Mouse (Mus musculus) left cerebral cortex, postnatal 14 days (tissue): ENCODE measurements at regions not wholly inside any gene's neighbourhood (a gene's known extent, or its start where the extent isn't known, plus 50 kb on each side); places are given as distances from the start of the nearest gene placed in this dataset.

Experiments used
- DNase-seq, 2 experiments: peaks; one replicate each; pipeline ENCODE4 v3.0.0; 2021 to 2022; ENCODE audit warnings: low spot score in 2 of 2, mixed read lengths in 1 of 2
- intact Hi-C: fragments of 180-260 bp; cut with DNase I; formaldehyde crosslinking; loops from one replicate; pipeline ENCODE4 v1.15.1; 2025

DNA sequence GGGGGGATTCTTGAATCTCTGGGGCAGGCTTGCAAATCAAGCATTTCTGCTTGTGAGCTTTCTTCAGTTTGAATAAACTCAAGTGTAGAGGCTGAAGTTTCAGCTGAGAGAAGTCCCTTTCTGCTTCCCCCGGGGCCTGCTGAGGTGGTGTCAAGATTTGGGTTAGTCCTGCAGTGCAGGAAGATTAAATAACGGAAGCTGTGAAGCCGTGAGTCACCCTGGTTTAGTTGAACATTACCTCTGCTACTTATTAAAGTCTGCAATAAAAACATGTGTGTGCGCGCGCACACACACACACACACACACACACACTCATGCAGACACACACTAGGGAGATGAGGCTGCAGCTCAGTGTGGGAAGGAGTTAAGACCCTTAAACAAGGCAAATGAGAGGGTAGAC, 556.7 kb downstream of the Rnf144a start:
- intact Hi-C loops: no loop called here
- no peak for DNase-seq

DNA sequence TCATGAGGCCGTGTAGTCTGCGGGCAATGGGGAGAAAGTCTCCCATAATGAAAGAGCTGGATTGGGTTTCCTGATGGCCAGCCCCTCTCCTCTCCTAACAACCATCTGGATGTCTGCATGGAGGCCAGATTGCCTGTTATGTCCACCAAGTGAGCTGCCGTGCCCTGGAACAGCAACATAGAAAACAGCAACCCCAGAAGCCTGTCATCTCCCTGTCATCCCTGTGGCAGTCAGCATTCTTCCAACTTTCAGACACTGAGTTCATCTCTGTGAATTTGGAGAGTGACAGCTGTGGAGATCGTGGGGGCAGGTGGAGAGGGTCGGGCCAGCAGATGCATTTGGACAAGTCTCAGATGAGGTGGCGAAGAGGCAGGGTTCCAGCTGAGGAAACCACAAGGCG, 585.0 kb downstream of the Rnf144a start:
- intact Hi-C loops: no loop called here
- no peak for DNase-seq

DNA sequence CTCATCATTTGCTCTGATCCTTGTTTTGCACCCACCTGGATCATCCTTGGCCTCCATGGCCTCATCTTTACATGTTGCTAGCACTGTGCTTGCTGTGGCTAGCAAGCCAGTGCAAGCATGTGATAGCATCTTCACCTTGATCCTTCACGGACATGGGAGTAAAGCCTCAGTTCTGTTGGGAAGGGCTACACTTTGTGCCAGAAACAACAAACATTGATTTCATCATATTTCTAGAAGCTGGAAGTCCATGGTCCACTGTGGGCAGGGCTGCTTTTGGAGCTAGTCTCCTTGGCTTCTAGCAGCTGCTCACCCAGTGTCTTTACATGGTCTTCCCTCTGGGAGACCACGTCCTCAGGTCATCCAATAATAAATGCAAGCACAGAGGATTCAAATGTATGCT, 587.1 kb downstream of the Rnf144a start:
- intact Hi-C loops: no loop called here
- no peak for DNase-seq

DNA sequence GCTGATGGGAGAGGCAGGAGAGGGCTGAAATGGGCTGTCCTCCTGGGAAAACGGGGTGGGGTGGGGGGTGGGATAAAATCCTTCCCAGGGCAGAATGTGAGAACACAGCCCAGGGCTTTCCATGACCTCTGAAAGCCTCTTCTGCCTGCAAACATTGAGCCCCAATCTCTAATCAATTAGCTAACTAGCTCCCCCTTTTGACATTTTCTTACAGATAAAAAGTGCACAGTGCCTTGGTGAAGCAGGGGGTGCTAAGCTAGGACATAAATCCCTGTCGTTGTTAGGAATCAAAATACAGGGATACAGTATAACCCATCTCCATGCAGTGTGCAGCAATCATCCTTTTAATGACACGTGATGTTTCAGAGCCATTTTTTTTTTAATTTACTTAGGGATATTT, 588.1 kb downstream of the Rnf144a start:
- no peak for DNase-seq
- intact Hi-C loops: no loop called here

DNA sequence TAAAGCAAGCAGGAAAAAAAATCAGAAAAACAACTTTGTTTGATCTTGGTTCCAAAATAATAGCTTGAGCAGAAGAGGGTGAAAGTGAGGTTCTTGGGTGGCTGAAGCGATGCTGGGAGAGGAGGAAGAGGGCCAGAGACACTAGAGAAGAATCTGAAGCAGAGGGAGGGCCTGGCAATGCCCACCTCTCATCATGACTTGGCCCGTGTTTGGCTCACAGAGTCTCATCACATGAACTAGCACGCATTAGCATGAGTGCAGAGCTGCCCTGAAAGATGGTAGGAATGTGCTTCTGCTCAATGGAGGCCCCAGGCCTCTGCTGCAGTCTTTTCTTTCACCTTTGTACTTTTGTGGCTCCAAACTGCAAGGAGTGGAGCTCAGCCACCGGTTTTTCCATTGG, 588.6 kb downstream of the Rnf144a start:
- no peak for DNase-seq
- intact Hi-C loops: no loop called here

DNA sequence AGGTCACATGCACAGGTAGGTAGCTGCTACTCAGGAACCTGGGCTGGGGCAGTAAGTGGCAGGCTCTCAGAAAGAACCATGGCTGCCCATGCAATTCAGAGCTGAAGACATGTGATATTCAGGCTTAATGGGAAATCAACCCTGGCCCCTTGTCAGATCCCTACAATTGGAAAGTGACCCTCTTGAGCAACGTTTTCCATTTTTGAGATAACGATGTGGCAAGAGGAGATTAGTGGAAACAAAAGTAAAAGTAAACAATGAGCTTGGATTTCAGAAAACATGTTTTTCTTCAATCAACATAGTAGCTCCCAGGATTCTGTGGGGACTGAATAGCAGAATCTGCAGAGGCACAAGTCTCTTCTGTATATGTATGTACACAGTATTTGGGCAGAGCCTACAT, 598.8 kb downstream of the Rnf144a start:
- DNase-seq: no peak
- intact Hi-C loops: no loop called here

DNA sequence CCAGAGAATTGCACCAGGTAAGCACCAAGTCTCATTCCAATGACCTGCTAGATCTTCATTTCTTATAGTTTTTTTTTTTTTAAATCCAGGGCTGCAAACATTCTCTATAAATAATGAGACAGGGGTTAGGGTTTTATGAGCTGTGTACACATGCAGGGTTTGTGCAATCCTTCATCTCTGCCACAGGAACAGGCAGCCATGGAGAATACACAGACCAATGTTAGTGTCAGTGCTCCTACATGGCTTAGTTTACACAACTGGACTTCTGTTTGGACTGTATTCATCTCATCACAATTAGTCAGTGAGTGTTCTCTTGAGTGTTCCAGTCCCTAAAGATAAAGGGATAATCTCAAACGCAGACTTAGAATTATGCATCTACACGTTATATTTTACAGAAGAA, 620.0 kb downstream of the Rnf144a start:
- DNase-seq: no peak

DNA sequence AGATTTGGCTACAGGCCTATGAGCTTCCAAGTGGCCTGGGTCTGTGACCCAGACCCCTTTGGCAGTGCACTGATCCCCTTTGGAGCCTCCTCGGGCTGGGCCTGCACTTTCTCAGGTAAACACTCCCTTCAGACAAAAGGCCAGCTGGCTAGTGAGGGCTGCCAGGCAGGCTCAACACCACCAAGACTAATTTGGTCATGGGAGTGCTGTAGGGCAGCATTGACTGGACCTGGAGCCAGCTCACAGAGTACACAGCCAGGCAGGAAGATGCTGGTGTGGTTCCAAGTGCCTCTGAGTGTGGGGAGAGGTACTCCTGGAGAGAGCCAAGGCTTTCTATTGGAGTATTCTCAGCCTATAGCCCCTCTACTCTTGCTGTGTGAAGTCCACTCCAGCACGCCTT, 620.5 kb downstream of the Rnf144a start:
- intact Hi-C loops: no loop called here
- DNase-seq: no peak

More for the DNA sequence above, 620.0 kb downstream of the Rnf144a start:
- intact Hi-C loops: no loop called here

DNA sequence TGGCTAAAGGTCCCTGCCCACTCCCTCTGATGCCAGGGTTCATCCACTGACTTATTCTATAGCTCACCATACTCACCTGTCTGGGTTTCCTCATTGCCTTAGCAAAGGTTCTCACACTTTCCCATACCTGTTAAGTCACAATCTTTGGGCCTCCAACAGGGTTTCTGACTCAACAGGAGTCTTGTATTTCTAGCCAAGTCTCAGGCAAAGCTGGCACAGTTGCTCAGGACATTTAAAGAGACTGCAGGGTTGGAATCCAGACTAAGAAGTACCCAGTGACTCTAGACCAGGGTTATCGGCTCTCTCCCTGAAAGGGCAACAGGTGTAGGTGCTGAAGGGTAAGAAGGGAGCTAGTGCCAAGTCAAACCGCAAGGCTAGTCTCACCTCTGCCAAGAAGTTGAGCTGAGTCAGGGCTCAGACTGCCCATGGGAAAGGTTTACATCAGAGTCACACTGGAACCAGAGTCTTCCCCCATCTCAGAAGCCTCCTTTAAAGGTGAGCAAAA, 622.4 kb downstream of the Rnf144a start:
- no peak for DNase-seq
- intact Hi-C loops: no loop called here

DNA sequence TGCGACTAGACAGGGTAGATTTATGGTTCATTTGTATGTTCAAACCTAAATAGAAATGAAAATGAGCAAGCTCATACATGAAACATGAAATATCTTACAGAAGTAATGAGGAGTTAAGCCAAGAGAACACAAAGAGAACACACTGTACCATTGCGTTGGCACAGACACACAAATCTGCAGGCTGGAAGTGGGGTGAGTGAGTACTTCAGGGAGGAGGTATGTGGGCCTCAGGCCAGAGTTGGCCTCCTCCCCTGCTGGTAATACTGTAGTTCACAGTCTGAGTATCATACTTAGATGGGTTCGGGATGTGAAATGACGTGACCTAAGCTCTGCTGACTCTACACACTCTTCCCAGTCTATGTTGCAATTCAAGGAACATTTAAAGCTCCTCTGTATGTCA, 624.1 kb downstream of the Rnf144a start:
- peak in 1 of 2 experiments; percentile 54 for DNase-seq
- intact Hi-C loops: no loop called here

DNA sequence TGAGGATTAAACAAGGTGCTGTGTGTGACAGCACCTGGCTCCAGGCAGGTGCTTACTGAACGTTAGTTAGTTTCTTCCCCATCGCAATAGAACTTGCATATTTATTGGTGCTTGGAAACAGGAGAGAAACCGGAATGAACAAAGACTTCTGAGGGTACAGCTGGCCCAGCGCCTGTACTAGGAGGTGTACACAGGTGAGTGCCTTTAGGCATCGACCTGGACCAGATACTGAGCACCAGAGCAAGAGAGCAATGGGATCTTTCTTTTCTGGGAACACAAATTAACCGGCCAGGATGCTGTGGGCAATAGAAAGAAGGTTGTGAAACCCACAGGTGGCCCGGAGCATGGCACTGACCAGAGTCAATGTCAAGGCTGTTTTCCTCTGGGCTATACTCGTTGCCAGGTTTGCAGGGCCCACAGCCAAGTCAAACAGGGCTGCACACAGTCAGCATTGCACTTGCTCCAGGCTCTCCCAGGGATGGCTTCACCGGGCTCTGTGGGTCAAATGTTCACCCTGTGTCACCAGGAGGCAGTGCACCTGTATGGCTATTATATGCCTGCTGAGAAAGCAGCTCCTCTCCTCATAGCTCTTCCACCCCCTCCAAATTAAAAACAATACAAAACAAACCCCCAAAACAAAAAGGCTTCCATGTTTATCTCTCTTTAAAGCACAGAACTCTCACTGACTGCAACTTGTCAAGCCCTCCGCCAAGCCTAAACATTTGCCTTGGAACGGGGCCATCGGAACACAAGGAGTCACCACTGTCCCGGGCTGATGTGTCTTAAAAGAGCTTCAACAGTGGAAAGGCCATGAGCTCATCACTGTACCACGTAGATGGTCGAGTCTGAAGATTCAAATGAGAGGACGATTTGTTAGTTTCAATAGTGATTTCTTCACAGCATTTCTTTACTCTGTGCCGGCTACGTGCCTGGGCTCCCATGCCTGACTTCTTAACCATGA, 629.1 kb downstream of the Rnf144a start:
- intact Hi-C loops: no loop called here
- DNase-seq: no peak

DNA sequence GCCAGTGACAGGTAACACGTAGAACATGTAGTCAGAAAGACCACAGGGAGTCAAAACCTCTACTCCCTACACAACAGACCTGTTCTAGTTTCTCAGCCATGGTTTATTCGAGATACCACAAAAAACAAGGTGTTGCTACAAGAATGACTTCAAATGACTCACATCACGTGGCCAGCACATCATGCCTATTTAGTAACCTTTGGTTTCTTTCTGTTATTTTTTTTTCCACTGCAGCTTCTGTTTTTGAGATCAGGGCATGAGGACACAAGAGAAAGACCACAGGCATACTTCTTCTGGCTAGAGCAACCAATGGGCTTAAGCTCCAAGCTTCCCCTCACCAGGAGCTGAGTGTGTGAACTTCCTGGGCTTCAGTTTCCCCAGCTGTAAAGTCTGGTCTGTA, 630.7 kb downstream of the Rnf144a start:
- no peak for DNase-seq
- intact Hi-C loops: no loop called here

DNA sequence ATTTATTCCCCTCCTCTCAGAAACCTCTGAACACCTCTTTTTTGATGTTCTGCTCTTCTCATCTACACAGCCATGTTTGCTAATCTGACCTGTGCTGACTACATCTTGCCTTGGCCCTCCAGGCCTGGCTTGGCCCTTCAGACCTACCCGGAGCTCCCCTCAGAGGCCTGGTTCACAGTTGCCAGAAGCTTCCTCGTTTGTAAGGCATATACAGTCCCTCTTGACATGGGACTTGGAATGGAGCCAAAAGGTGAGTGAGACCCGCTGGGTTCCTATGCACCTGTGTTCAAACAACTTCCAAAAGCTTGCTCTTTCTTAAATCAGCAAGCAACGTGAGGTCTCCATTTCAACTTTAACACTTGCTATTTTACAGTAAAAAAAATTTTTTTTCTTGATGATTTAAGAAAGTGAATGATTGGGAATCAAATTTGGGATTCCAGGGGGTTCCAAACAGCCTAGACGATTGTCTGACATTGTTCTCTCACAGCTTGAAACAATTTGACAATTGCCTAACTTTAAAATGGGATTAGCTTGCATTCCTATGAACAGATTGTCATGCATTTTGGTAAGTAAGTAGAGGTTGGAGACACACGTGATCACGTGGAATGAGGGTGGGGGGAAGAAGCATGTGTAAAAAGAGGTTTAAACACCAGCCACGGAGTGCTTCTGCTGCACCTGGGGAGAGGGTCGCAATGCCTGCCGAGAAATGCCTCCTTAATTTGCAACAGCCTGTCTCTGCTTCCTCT, 631.9 kb downstream of the Rnf144a start:
- intact Hi-C loops: no loop called here
- no peak for DNase-seq

DNA sequence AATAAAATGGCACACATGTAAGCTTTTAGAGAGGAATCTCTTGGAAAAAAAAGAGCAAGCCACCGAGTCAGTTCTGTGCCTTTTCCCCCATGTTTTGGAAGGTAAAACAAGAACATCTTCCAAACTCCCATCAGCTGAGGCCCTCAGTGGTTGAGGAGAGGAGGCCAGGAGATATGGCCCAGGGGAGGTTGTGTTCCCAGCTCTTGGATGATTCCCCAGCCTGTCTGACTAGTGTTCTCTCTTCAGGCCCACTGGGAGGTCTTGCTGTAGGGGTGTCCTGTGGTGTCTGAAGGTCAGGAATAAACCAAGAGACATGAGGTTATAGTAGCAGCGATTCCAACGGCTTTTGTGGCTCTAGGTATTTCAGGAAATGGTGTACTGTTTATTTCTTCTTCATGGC, 643.2 kb downstream of the Rnf144a start:
- intact Hi-C loops: no loop called here

DNA sequence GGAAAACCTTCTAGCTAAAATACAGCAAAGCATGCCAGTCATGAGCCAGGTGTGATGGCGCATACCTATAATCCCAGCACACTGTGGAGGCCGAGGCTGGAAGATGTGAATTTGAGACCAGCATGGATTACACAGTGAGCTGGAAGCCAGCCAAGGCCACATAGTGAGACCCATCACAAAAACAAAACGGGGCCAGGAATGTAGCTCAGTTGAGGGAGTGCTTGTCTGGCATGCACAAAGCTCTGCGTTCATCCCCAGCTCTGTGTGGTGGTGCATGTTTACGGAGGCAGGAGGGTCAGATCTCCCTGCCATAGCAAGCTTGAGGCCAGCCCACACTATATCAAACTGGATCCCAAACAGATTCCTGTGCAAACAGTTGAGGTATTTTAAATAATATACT, 646.4 kb downstream of the Rnf144a start:
- DNase-seq: no peak
- intact Hi-C loops: no loop called here

More for the DNA sequence above, 643.2 kb downstream of the Rnf144a start:
- DNase-seq: no peak

DNA sequence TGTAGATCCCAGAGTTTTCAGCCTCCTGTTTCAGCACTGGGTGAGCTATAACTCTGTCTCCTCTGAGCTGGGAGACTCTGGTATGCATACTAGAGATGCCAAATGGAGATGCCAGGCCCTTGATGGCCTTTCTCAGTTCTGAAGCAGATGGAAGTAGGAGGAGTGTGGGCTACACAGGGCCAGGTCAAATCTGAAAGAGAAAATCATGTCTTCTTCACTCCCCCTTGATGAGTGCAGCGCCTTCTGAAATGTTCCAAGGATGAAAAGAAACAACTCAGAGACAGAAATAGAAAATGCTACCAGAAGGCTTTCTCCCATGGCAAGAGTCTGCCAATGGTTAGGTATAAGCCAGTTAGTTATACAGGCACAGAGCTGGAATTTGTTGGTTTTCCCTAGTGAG, 652.0 kb downstream of the Rnf144a start:
- intact Hi-C loops: no loop called here
- no peak for DNase-seq

DNA sequence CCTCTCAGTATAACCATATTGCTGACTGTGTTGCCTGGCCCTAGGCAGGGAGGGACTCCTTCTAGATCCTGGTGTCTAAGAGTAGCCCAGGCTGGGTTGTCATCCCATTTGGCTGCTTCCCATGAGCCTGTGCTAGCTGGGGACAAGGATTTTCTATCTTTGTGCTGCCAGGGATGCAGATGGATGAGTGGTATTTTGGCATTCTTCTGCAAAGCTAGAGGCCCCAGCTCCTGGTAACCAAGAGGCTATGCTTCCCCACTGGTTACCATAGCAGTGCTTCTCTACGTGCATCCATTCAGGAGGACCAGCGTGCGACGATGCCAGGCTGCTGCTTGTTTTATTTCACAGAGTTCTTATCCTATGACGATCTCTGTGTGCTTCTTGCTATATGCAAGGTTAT, 658.0 kb downstream of the Rnf144a start:
- intact Hi-C loops: no loop called here
- peak; percentile 5 to 34 for DNase-seq

DNA sequence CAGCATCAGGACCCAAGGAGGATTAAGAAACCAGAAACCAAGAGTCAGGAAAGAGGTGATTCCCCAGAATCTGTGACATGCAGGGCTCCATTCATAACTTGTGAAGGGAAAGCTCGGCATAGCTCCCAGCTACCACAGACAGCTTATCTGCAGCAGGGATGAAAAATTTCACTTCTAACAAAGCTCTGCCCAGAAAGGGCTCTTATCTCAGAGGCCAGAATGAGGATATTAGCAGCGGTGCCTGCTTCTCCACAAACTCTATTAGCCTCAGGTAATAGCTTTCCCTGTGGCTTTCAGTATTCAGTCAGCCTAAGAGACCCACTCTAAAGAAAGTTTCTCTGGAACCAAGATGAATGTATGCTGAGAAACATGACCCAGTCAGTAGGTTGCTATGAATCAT, 636.9 kb upstream of the Id2 start:
- intact Hi-C loops: no loop called here
- DNase-seq: no peak

DNA sequence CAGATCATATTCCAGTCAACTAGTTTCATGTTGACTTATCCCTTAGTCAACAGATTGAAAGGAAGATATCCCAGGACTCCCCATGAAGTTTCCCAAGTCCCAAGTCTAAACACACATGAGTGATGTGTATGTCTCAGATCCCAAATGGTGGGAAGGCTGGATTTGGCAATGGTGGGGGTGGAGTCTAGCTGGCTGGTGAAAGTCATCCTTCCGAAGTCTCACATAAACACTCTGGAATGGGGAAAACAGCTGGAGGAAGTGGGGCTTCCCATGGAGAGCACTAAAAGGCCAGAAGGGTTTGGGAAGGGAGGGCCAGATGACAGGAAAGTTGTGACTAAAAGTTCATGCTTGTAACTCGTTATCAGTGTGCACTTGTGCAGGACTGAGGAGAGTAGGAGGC, 628.8 kb upstream of the Id2 start:
- no peak for DNase-seq
- intact Hi-C loops: no loop called here

DNA sequence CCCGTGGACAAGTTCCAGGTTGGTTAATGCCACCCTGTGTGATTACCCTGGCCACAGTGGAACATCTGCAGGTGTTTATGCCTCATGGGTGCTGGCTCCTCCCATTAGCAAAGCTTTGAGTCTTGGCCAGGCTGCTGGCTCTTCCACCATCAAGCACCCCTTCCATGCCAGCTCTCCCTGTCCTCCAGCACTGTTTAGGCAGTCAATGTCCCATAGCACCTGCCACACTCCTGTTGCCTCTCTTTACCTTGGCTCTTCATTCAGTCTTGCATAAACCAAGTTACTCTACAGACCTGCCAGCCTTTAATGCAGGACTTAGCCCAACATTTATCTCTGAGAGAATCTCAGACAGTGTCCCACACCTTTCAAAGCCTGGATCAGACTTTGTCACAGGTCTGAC, 614.2 kb upstream of the Id2 start:
- no peak for DNase-seq
- intact Hi-C loops: no loop called here

DNA sequence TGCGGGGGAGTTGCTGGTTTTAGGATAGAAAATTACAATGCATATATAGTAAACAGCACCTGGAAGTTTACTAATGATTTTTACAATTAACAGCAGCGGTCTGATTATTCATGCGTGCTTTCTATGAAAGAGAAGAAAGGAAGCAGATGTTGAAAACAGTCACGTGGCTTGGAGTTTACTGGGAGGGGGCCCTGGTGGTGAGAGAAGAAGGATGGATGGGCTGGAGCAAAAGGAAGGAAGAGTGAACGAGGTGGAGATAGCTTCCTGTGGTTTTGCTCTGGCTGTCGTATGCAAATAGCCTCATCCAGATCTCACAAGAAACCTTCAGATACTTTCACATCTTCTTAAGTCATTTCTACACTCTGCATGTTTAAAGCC, 606.1 kb upstream of the Id2 start:
- no peak for DNase-seq
- intact Hi-C loops: no loop called here
